Mouse (Mus musculus) urinary bladder, postnatal 10 days (tissue): Measurements from ENCODE around the gene Sardh.

Experiments
- DNase-seq: peaks from one replicate; pipeline ENCODE4 v3.0.0; 2022; ENCODE audit warnings: low spot score

Sardh gene

GRCm38 (mm10) chr2:27166999-27167398 is 81.1 kb downstream of the Sardh start:
- DNase-seq = no peak

DNA sequence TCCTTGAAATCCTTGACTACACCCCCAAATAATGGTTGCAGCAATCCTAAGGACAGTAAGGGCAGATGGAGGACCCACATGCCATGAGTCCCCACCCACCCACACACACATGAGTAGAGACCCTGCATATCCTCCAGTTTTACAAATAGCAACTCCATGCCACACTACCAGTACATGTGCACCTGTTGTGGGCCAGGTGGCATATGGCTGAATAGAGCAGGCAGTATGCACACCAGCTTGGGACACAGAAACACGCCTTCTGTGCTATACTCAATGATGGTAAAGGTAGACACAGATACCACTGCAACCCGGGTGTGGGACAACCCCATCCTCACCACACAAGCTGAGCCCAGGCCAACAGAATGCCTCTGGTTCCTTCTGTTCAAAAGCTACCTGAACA is 82.1 kb downstream of the Sardh start:
- no peak for DNase-seq

GRCm38 (mm10) chr2:27164796-27165590 is 83.1 kb downstream of the Sardh start, which contains the start of gene Dbh:
Dbh (plus strand) TSS chr2:27165233.
- DNase-seq = no peak

DNA sequence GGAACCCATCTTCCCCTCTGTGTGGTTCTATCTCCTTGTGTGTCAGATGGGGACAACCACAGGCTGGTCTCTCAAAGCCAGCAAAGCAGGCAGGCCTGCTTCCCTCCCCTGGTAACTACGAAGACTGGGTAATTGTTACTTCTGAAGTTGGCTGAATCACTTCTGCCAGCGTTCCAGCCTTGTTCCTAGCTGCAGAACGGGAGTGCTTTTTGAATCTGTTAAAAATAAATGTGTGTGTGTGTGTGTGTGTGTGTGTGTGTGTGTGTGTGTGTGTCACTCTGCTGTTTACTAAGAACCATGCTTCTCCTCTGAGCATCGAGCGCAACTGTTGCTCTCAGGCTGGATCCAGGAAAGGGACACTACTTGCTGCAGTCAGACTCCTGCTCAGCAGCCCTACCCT is 84.3 kb downstream of the Sardh start:
- no peak for DNase-seq

- no peak for DNase-seq
These were observed 85.5 kb downstream of the Sardh start for GRCm38 (mm10) chr2:27162656-27163055.

DNA sequence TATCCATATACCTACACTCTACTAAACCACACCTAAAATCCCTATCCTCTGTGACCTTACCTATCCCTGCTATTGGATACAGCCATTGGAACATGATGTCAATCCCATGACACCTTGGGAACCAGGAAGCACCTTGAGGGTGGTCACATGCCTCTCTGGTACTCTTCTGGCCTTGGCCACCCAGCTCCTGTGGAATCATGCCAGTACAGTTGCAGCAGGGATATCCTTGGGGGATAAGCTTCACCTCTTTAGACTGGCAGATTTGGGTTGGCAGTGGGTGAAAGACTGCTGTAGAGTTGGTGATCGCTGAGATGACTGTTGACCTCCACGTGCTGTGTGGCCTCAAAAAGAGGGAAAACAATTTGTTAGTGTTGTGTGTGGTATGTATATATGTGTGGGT is 86.6 kb downstream of the Sardh start:
- DNase-seq = no peak

GRCm38 (mm10) chr2:27156596-27156995 is 91.5 kb downstream of the Sardh start:
- DNase-seq = no peak

DNA sequence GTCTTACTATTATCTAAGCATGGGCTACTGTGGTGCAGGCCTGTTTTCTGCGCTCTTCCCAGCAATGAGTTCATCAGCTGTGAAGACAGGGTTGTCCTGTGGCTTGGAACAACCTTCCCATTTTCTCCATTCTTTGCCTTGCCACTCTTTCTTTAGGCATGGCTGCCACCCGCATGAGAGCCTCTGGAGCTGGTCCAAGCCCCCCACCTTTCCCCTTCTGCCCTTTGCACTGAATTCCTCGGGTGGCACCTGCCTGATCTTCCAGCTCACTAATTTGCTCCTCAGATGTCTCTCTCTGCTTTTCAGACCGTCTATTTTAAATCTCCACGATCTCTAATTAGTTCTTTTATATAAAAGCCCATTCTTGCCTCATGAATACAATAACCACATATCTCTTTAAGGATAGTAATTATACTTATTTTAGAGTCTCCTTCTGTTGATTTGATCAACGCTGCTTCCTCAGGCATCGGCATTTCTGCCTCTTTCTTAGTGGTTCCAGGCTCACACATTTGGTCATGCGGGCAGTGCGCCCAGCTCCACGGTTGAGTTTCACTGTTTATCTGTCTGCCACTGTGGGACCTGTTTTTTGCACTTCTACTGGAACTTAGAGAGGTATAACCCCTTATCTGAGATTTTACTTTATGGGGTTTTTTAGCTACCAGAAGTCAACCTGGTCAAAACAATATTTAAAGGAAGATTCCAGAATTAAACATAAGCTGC is 93.5 kb downstream of the Sardh start:
- no peak for DNase-seq

DNA sequence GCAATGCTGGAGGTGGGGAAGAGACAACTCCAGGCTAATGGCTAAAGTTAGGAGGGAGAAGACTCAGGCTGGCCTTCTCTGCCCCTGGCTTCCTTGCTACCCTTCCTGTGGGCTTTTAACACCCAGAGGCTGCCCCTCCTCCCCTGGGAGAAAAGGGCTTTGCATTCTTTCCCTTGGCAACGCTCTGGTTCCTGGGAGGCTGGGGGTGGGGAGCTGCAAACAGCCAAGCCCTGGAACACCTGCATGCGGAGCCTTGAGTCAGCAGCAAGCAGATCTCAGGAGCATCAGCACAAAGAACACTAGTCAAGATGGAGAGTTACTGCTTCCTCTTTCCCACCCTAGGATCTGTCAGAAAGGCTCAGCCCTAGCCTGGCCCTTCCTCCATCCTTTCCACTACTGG is 98.7 kb downstream of the Sardh start:
- DNase-seq = no peak

DNA sequence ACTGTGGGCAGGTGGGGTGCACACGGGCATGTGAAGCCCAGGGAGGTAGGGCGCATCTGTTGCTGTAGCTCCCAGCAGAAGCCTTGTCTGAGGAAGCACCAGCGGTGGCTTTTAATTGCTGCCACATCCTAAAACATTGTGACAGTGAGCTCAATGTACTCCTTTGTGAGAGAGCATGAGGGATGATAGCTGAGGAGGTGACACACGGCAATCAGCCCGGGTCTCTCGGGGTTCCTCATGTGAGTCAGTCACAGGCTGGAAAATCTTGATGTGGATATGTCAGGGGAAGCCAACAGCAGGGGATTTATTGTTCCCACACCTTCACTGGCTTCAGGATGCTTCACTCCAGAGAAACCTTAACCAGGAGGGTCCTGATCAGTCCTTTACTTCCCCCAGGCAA is 101.3 kb downstream of the Sardh start:
- DNase-seq = no peak

DNA sequence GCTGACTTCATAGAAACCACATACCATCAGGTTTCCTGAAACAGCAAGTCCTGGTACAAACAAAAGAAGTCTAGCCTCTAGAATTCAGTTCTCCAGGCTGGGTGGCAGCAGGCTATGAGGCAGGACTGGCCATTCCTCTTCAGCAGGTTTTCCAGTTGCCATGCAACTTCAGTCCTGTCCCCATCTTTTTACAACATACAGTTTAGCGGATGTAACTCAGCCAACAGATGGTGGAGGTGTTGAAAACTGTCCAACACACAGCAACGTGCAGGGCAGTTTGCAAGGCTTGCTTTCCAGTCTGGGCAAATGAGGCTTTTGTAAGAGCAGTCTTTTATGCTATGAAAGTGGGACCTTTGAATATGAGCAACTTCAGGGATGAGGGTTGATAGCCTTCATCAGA is 103.2 kb downstream of the Sardh start:
- no peak for DNase-seq

- no peak for DNase-seq
These were observed 106.0 kb downstream of the Sardh start, which contains the start of gene Fam163b for GRCm38 (mm10) chr2:27141950-27142693. Fam163b (minus strand) TSS chr2:27142491.
